Mouse (Mus musculus): ENCODE data around the gene Hnrnpa3.

The Hnrnpa3 gene

GRCm38 (mm10) chr2:75703375-75704181 lies 44.5 kb downstream of the Hnrnpa3 start:
- DNase-seq (ENCODE audit: low spot score in 2 of 2): peak; percentile 89 to 91

DNA sequence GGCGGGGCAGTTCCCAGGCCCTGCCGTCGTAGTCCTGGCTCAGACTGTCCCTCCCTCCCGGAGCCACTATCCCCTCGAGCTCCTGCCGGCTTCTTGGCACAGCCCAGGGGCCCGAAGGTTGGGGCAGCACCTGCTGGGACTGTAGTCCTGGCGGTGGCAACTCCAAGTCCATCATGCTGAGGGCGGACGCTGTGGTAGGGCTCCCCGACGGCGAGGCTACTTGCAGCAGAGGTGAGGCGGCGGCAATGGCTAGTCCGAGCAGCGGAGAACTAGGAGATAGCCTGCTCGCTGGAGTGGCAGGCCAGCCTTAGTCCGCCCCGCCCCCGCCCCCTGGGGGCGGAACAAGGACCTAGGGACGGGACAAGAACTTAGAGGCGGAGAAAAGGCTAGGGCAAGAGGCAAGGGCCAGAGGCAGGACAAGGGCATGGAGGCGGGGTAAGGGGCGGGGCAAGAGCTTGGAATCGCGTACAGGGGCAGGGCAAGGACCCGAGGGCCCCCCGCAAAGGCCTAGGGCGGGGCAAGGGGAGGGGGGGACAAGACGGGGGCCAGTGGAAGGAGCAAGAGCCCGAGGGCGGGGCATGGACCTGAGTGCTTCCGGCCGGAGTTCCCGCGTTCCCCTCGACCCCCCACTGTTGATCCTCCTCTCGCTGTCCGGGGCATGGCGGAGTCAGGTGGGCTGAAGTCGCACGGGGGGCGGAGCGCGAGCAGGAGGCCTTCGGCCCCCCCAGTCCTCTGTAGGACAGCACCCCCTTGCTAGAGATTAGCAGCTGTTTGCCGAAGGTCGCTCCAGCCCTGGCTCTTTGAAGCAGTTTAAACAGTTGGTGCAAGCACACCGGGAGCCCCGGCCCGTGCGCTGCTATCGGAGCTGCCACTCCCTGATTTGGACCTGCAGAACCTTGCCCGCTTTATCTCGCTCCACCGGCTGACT lies 45.4 kb downstream of the Hnrnpa3 start, which contains the start of gene Nfe2l2:
Gene Nfe2l2 (minus strand): TSS at position 408 of the 928 bp plus-strand sequence.
- DNase-seq (ENCODE audit: low spot score in 2 of 2): peak; percentile 98

DNA sequence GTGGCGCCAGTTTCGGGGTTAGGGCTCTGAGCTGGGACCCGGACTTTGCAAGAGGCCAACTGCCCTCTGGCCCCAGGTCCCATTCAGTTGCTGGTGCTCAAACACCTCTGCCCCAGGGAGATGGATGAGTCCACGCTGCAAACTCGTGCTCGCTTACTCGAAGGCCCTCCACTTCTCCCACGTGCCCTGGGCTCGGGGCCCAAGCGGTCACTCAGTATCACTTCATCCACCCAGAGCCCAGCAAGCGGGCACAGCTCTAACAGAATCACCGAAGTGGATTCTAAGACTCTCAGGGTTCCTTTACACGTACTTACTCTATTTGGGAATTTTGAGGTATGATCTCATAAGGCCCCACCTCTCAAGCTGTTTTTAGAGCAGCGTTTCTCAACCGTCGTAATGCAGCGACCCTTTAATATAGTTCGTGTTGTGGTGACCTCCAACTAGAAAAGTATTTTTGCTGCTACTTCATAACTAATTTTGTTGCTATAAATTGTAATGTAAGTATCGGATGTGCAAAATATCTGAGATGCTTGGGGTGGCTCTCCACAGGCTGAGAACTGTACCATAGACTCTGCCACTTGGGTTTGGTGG lies 46.2 kb downstream of the Hnrnpa3 start:
- DNase-seq (ENCODE audit: low spot score in 2 of 2): no peak

DNA sequence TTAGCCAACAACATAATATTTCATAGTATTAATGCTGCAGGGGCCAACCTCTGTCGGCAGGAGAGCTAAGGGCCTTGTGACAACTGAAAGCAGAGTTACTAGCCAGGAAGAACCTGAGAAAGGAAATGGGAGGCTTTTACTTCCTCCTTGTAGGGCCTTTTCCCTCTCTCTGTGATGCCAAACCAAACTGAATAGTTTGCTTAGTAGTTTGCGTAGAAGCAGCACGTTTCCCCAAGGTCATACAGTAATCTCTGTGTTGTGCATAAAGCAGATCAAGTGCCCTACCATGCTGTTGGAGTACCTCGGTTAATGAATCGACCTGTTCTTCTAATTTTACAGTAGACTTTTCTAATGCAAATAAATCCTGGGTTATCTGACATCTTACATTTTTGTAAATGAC lies 47.4 kb downstream of the Hnrnpa3 start:
- no peak for DNase-seq (ENCODE audit: low spot score in 2 of 2)

DNA sequence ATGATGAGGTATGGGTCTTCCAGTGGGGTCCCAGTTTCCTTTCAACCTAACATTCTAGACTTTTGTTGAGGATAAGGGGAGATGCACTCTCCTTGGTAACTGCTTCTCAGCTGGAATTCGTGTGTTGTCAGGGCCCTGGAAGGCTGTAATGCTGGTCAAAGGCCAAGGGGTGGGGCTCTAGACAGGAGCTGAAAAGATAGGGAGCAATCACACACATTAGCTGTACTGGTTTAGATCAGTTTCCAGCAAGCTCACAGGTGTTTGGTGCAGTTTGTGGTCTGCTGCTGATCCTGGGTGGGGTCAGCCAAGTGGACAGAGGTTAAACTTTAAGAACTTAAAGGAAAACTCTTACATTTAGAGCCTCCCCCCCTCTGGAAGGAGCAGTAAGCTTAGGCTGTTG lies 48.4 kb downstream of the Hnrnpa3 start:
- no peak for DNase-seq (ENCODE audit: low spot score in 2 of 2)

DNA sequence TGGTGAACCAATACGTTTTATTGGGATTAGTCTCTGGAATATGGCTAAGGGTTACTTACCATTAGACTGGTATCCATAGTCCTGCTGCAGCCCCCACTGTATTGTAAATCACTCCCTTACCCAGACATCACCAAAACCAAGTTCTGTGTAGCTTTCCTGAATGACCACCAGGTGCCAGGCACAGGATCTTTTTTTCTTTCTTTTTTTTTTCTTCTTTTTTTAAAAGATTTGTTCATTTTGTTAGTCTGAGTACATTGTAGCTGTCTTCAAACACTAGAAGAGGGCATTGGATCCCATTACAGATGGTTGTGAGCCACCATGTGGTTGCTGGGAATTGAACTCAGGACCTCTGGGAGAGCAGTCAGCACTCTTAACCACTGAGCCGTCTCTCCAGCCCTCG lies 54.0 kb downstream of the Hnrnpa3 start:
- DNase-seq (ENCODE audit: low spot score in 2 of 2): no peak

GRCm38 (mm10) chr2:75714766-75715165 lies 55.7 kb downstream of the Hnrnpa3 start:
- DNase-seq (ENCODE audit: low spot score in 2 of 2): no peak

DNA sequence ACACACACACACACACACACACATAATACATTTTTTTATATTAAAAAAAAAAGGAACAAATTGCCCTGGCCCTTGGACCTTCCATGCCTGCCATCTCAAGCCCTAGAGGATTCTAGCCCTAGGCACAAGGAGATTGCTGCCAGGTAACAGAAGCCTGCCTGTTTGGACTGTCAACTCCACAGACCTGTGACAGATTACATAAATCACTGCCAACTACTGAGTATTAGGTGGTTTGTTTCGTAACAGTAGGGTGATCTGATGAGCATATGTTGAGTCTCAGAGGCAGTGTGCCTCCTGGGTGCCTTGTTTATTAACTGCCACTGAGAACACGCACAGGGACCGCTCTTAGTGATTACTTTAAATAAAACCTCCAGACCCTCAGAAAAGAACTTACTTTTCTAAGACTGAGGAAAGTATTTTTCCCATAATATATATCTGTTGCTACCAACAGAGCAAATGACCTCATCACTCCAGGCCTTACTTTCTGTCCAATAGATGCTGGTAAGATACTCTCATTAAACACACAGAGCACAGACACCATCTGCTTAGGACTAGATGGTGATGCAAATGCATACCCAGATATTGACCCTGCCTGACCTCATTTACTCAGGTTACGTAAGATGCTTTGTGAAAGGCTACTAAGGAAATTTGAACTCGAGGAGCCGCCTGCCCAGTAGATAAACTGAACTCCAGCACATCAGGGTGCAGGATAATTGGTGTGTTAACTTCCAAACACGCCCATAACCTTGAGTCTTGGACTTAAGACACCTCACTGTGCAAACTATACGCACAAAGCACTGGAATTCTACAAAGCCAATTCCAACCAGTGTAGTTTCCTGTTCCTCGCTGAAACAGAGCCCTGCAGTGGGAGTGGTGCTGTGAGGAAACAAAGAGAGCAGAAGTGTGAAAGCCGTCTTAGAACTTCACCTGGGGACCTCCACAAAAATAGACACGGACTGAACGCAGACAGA lies 57.3 kb downstream of the Hnrnpa3 start:
- no peak for DNase-seq (ENCODE audit: low spot score in 2 of 2)
